Mouse (Mus musculus): ENCODE measurements around the gene Mdk. TPM values are rescaled to one million over a fixed set of nuclear protein-coding genes. Genes with fewer than 3 reads are reported as not detected.

Mdk gene
- polyA plus RNA-seq (2015; fragmentation: Nextera tagmentation; extraction: Ambion mirVana), result 74.6 and 106 TPM in 2 replicates

DNA sequence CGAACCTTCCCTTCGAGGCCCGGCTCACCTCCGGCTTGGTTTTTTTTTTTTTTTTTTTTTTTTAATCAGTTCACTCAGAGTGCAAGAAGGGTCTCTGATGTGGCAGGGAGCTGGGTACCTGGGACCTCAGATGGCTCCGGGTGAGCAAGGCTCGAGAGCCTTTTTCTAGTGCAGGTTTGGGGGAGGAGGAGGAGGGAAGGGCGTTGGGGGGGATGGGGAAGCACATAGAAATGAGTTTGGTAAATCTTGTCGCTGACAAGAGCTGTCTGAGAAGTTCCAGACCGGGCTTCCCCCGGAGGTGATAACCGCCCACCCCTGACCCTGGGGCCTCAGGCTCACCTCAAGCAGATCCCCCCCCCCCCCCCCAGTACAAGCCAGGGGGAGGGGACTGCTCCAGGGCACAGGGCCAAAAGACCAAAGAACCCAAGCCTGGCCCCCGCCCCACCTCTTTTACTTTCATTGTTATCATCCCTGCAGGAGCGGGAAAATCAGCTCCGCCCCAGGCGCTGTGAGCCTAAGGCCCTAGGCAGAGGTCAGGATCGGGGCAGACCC, at the start of gene Mdk:
Mdk (minus strand) TSS at position 138 of the 552 bp plus-strand sequence.

DNA sequence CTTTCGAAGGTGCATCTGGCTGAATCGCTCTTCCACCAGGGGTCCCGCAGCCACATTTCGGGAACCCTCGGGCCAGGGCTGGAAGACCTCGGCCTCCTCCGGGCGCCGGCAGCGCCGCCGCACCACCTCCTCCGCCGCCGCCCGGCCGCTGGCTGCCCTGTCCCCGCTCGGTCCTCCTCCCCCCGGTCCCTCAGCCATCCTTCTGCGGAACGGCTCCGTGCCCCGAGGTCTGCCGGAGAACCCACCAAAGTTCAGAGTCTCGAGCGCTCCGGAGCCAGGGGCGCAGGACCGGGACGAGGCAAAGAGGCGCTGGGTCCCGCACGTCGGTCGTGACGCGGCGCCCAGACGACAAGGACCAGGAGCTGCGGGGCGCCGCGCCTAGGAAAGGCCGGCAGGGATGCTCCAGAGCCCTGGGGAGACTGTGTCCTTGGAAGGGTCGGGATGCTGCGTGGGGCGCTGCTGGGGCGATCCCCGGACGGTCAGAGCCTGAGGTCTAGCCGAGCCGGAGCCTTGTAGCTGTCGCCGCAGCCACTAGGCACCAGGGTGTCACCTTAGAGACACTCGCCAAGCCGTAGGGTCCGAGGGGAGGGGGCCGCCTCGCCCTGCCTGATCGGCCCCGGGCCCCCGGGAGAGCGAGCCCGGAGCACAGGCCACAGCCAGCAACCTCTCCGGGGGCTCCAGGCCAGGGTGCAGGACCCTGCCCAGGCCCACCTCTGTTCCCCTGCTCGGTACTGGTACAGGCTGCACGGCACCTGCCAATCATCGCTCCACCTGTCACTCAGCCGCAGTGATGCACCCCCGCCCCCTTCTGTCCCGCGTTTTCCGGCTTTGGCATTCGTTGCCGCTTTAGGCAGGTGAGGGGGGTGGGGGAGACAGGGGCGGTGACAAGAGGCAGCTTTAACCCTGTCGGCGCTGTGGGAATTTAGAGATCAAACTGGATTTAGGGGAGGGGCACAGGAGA, 43.8 kb upstream of the Mdk start, which contains the start of gene Dgkz:
Dgkz (minus strand) TSS at position 284 of the 961 bp plus-strand sequence.

DNA sequence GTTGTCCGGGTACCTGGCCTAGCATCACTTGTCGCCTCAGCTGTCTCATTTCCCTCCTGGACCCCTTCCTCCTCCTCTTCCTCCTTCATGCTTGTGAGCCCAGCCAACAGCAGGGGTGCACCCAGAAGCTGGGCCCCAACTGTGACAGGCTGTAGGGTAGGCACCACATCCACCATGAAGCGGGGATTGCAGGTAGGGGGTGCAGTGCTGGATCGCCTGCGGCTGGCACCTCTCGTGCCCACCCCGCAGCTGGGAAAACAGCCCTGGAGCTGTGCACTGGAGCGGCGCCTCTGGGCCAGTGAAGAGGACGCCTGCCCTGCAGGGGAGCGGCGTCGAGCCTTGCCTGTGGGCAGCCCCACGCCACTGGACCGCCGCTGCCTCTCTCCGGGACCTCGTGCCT, 13.4 kb upstream of the Mdk start, which contains the start of gene Gm9821:
Gm9821 (plus strand) TSS at position 221 of the 400 bp plus-strand sequence.

DNA sequence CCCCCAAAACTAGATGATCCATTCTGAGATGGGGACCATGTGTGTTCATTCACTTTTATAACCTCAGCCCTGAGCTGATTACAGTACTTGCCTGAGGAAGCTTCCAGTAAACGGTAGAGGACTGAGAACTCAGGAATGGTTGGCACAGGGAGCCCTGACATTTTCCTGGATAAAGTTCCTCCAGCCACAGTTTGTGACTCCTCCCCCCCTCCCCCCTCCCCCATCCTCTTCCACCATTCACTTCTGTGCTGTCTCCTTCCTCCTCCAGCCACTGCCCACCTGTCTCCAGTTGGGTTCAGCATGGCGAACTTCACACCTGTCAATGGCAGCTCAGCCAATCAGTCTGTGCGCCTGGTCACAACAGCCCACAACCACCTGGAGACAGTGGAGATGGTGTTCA, 5.1 kb downstream of the Mdk start, which contains the start of gene Chrm4:
Chrm4 (plus strand) TSS at position 301 of the 400 bp plus-strand sequence.

Other genes with a start within 250 kb of the Mdk start
- gene Atg13, start 221.7 kb downstream of the Mdk start, polyA plus RNA-seq (2015; fragmentation: Nextera tagmentation; extraction: Ambion mirVana), result 10.0 and 12.2 TPM in 2 replicates
- 6.7 and 9.3 TPM in 2 replicates for gene Harbi1, start 221.4 kb downstream of the Mdk start, polyA plus RNA-seq (2015; fragmentation: Nextera tagmentation; extraction: Ambion mirVana)
- gene Ambra1, start 202.2 kb downstream of the Mdk start, polyA plus RNA-seq (2015; fragmentation: Nextera tagmentation; extraction: Ambion mirVana), result 5.9 and 6.6 TPM in 2 replicates
- gene Chrm4, start 5.0 kb downstream of the Mdk start, polyA plus RNA-seq (2015; fragmentation: Nextera tagmentation; extraction: Ambion mirVana), result 0.32 and 0.38 TPM in 2 replicates
- gene Gm9821, start 13.4 kb upstream of the Mdk start, polyA plus RNA-seq (2015; fragmentation: Nextera tagmentation; extraction: Ambion mirVana), result 1.1 TPM in 2 replicates
- 24.0 and 36.8 TPM in 2 replicates for gene Dgkz, start 43.6 kb upstream of the Mdk start, polyA plus RNA-seq (2015; fragmentation: Nextera tagmentation; extraction: Ambion mirVana)
- gene Creb3l1, start 92.2 kb upstream of the Mdk start, polyA plus RNA-seq (2015; fragmentation: Nextera tagmentation; extraction: Ambion mirVana), result 3.4 and 4.3 TPM in 2 replicates
- gene Phf21a, start 160.8 kb upstream of the Mdk start, polyA plus RNA-seq (2015; fragmentation: Nextera tagmentation; extraction: Ambion mirVana), result 6.1 and 9.4 TPM in 2 replicates

All from spleen, postnatal 0 days (tissue).